Mouse (Mus musculus): ENCODE results near the gene Lsamp.

The Lsamp gene

GRCm38 (mm10) chr16:40708558-40708957 lies 724.4 kb downstream of the Lsamp start:
- DNase-seq = no peak

GRCm38 (mm10) chr16:40709574-40709973 lies 725.4 kb downstream of the Lsamp start:
- DNase-seq = no peak

- DNase-seq = no peak
These were observed 725.9 kb downstream of the Lsamp start for GRCm38 (mm10) chr16:40710068-40710467.

GRCm38 (mm10) chr16:40710491-40710890 lies 726.3 kb downstream of the Lsamp start:
- DNase-seq = no peak

GRCm38 (mm10) chr16:40713725-40714124 lies 729.6 kb downstream of the Lsamp start:
- DNase-seq = no peak

GRCm38 (mm10) chr16:40739015-40739414 lies 754.9 kb downstream of the Lsamp start:
- DNase-seq = peak; percentile 27

- no peak for DNase-seq
These were observed 755.6 kb downstream of the Lsamp start for GRCm38 (mm10) chr16:40739771-40740170.

- no peak for DNase-seq
These were observed 756.1 kb downstream of the Lsamp start for GRCm38 (mm10) chr16:40740273-40740672.

GRCm38 (mm10) chr16:40827191-40827590 lies 843.0 kb downstream of the Lsamp start:
- DNase-seq = no peak

- DNase-seq = no peak
These were observed 847.4 kb downstream of the Lsamp start for GRCm38 (mm10) chr16:40831536-40831935.

GRCm38 (mm10) chr16:40841765-40842164 lies 857.6 kb downstream of the Lsamp start:
- no peak for DNase-seq

GRCm38 (mm10) chr16:40866733-40867132 lies 882.6 kb downstream of the Lsamp start:
- DNase-seq = no peak

- DNase-seq = no peak
These were observed 894.1 kb downstream of the Lsamp start for GRCm38 (mm10) chr16:40878301-40878700.

- DNase-seq = no peak
These were observed 897.8 kb downstream of the Lsamp start for GRCm38 (mm10) chr16:40881942-40882341.

- DNase-seq = no peak
These were observed 907.2 kb downstream of the Lsamp start for GRCm38 (mm10) chr16:40891338-40891737.

GRCm38 (mm10) chr16:40897768-40898327 lies 913.7 kb downstream of the Lsamp start:
- no peak for DNase-seq

- DNase-seq = no peak
These were observed 923.7 kb downstream of the Lsamp start for GRCm38 (mm10) chr16:40907892-40908291.

GRCm38 (mm10) chr16:40914141-40914540 lies 930.0 kb downstream of the Lsamp start:
- no peak for DNase-seq

GRCm38 (mm10) chr16:40930596-40930995 lies 946.4 kb downstream of the Lsamp start:
- DNase-seq = no peak

- DNase-seq = no peak
These were observed 958.1 kb downstream of the Lsamp start for GRCm38 (mm10) chr16:40942266-40942665.

GRCm38 (mm10) chr16:40945834-40946233 lies 961.7 kb downstream of the Lsamp start:
- no peak for DNase-seq

- no peak for DNase-seq
These were observed 963.9 kb downstream of the Lsamp start for GRCm38 (mm10) chr16:40948013-40948412.

GRCm38 (mm10) chr16:40959211-40959610 lies 975.0 kb downstream of the Lsamp start:
- DNase-seq = no peak

- no peak for DNase-seq
These were observed 976.4 kb downstream of the Lsamp start for GRCm38 (mm10) chr16:40960586-40960985.

- DNase-seq = peak; percentile 53
These were observed 984.1 kb downstream of the Lsamp start for GRCm38 (mm10) chr16:40968088-40968860.

All from lung, postnatal 36 days (tissue).